ENCODE assay signal across 8 mouse cellular contexts in the genomic region with DNA sequence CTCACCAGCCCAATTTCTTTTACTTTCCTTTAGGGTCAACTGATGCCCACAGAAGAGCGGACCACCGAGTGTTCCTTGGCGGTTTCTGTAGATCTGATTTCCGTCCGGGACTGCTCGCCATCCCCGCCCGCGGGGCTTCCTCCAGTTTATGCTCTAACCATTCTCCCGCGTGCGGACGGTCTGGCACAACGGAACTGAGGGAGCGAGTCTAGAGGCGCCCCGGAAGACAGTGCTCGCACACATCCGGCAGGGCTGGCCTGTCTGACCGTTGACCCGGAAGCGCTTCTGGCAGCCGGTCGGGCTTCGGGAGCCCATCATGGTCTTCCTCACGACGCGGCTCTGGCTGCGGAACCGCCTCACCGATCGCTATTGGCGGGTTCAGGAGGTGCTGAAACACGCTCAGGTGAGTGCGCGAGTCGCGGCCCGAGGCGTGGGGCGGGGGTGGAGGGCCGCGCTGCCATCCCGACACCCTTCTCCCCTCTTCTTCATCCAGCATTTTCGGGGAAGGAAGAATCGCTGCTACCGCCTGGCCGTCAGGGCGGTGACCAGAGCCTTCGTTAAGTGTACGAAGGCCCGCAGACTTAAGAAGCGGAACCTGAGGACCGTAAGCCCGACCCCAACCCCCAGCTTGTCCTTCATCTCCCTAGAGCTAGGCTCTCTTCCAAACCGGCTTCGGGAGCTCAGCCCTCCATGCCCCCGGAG. TPM values are rescaled to one million over a fixed set of nuclear protein-coding genes. Genes with fewer than 3 reads are reported as not detected.
DNase-seq lines count a peak whose midpoint lies in the region; ATAC-seq lines count a peak whose summit lies in the region.

No protein-coding gene starts in this region.

- WGBS in heart, embryonic 14.5 days: under 1% methylated on average over 58 of the region's 58 CpGs
- under 1% methylated on average over 58 of the region's 58 CpGs for WGBS in liver, embryonic 13.5 days (ENCODE audit: insufficient replicate concordance)
- WGBS in stomach, embryonic 16.5 days: under 1% methylated on average over 58 of the region's 58 CpGs

- no peaks in the 10 kb centered on the region for H3K27me3 ChIP-seq in heart, embryonic 14.5 days (ENCODE audit: control insufficient read depth, insufficient read depth, low read length)
- H3K27me3 ChIP-seq in liver, embryonic 13.5 days: peaks cover 2% of the 10 kb centered on the region
- no peaks in the 10 kb centered on the region for H3K27me3 ChIP-seq in stomach, embryonic 16.5 days (ENCODE audit: control insufficient read depth, insufficient read depth, low read length)

- peak; percentile 94 for DNase-seq in CD4-positive helper T cell, adult 2 months (ENCODE audit: low read depth, low spot score)
- peak; percentile 84 for DNase-seq in brain, embryonic 18.5 days (ENCODE audit: low read depth, low spot score)
- DNase-seq in kidney, postnatal 14 days: peak; percentile 96
- peak; percentile 92 for DNase-seq in liver, embryonic 13.5 days
- DNase-seq in neural tube, embryonic 10.5 days (ENCODE audit: extremely low spot score, low spot score): peak; percentile 97

- peaks cover 34% of the 10 kb centered on the region for H3K36me3 ChIP-seq in heart, embryonic 14.5 days (ENCODE audit: control insufficient read depth, insufficient read depth, low read length)
- peaks cover 37% of the 10 kb centered on the region for H3K36me3 ChIP-seq in liver, embryonic 13.5 days
- peaks cover 8% of the 10 kb centered on the region; the same call in 1 of the 2 replicates for H3K36me3 ChIP-seq in stomach, embryonic 16.5 days (ENCODE audit: control insufficient read depth, insufficient read depth, low read length)

- peak overlapping the region; percentile 79 for H3K4me2 ChIP-seq in heart, embryonic 14.5 days (ENCODE audit: low read length)
- peak overlapping the region; percentile 90 for H3K4me2 ChIP-seq in liver, embryonic 13.5 days
- peak overlapping the region; percentile 59 for H3K4me2 ChIP-seq in stomach, embryonic 16.5 days (ENCODE audit: low read depth, low read length)

- peaks cover 6 to 14% of the 10 kb centered on the region in 2 experiments for H3K4me1 ChIP-seq in heart, embryonic 14.5 days (ENCODE audit: control insufficient read depth in 2 of 2, insufficient read depth in 2 of 2, low read length in 2 of 2)
- peaks cover 35% of the 10 kb centered on the region for H3K4me1 ChIP-seq in liver, embryonic 13.5 days (replicated peaks)
- peaks cover 4% of the 10 kb centered on the region for H3K4me1 ChIP-seq in stomach, embryonic 16.5 days (ENCODE audit: control insufficient read depth, insufficient read depth, low read length)

- peak overlapping the region; percentile 73 to 74 for H3K4me3 ChIP-seq in heart, embryonic 14.5 days (ENCODE audit: control insufficient read depth in 1 of 2, insufficient read depth in 1 of 2, low read depth in 1 of 2, low read length in 2 of 2)
- peak overlapping the region; percentile 72 for H3K4me3 ChIP-seq in liver, embryonic 13.5 days (replicated peaks)
- H3K4me3 ChIP-seq in stomach, embryonic 16.5 days (replicated peaks; ENCODE audit: low read length): peak overlapping the region; percentile 92

- no peaks in the 10 kb centered on the region for H3K9me3 ChIP-seq in heart, embryonic 14.5 days (ENCODE audit: control insufficient read depth, low read length)
- H3K9me3 ChIP-seq in liver, embryonic 13.5 days (replicated peaks): no peaks in the 10 kb centered on the region
- H3K9me3 ChIP-seq in stomach, embryonic 16.5 days (replicated peaks; ENCODE audit: control insufficient read depth, low read length): no peaks in the 10 kb centered on the region

- ATAC-seq in erythroid progenitor cell, adult 5-6 weeks (replicated peaks; ENCODE audit: low FRiP score, poor library complexity, severe bottlenecking): peak; percentile 96
- peak; percentile 96 for ATAC-seq in heart, embryonic 14.5 days (ENCODE audit: insufficient number of reproducible peaks, insufficient read depth, low FRiP score, low read depth)
- peak; percentile 98 for ATAC-seq in liver, embryonic 13.5 days (ENCODE audit: low read depth)
- ATAC-seq in stomach, embryonic 16.5 days (ENCODE audit: insufficient read depth, low FRiP score): peak; percentile 98

- H3K27ac ChIP-seq in heart, embryonic 14.5 days (replicated peaks in 1 of 2; ENCODE audit: control insufficient read depth in 1 of 2, insufficient read depth in 1 of 2, low read depth in 2 of 2, low read length in 2 of 2): peak overlapping the region; percentile 40 to 48
- peak overlapping the region; percentile 75 for H3K27ac ChIP-seq in liver, embryonic 13.5 days
- H3K27ac ChIP-seq in stomach, embryonic 16.5 days (ENCODE audit: low read length): peak overlapping the region; percentile 76; the same call in 1 of the 2 replicates

- H3K9ac ChIP-seq in heart, embryonic 14.5 days (ENCODE audit: low read length): peak overlapping the region; percentile 83
- peak overlapping the region; percentile 83 for H3K9ac ChIP-seq in liver, embryonic 13.5 days
- H3K9ac ChIP-seq in stomach, embryonic 16.5 days (ENCODE audit: low read length): peak overlapping the region; percentile 85

RNA-seq across cellular contexts. Expression of a gene that starts 0.8 kb away (rescaled TPM):
- total RNA-seq in erythroid progenitor cell, adult 5-6 weeks (2015; ENCODE audit: low replicate concordance): 127 and 129 TPM in 2 replicates
- 30.7 and 31.2 TPM in 2 replicates for total RNA-seq in erythroid progenitor cell, adult 5-6 weeks (2017; ENCODE audit: low replicate concordance)
- 146 and 160 TPM in 2 replicates for polyA plus RNA-seq in heart, embryonic 14.5 days (2014; fragmentation: Nextera tagmentation; extraction: Ambion mirVana)
- 225 and 227 TPM in 2 replicates for polyA plus RNA-seq in liver, embryonic 13.5 days (2015; fragmentation: Nextera tagmentation; extraction: Ambion mirVana)
- polyA plus RNA-seq in stomach, embryonic 16.5 days (2015; fragmentation: Nextera tagmentation; extraction: Ambion mirVana): 191 and 199 TPM in 2 replicates

RNA-seq across cellular contexts. Expression of a gene that starts 8.8 kb away (rescaled TPM):
- total RNA-seq in erythroid progenitor cell, adult 5-6 weeks (2015; ENCODE audit: low replicate concordance): 258 and 265 TPM in 2 replicates
- 262 and 283 TPM in 2 replicates for total RNA-seq in erythroid progenitor cell, adult 5-6 weeks (2017; ENCODE audit: low replicate concordance)
- 120 and 126 TPM in 2 replicates for polyA plus RNA-seq in heart, embryonic 14.5 days (2014; fragmentation: Nextera tagmentation; extraction: Ambion mirVana)
- 62.9 and 68.8 TPM in 2 replicates for polyA plus RNA-seq in liver, embryonic 13.5 days (2015; fragmentation: Nextera tagmentation; extraction: Ambion mirVana)
- 173 and 181 TPM in 2 replicates for polyA plus RNA-seq in stomach, embryonic 16.5 days (2015; fragmentation: Nextera tagmentation; extraction: Ambion mirVana)

RNA-seq across cellular contexts. Expression of a gene that starts 13.3 kb away (rescaled TPM):
- total RNA-seq in erythroid progenitor cell, adult 5-6 weeks (2015; ENCODE audit: low replicate concordance): not detected in 2 replicates
- 1.0 and 9.8 TPM in 2 replicates for total RNA-seq in erythroid progenitor cell, adult 5-6 weeks (2017; ENCODE audit: low replicate concordance)
- not detected in 2 replicates for polyA plus RNA-seq in heart, embryonic 14.5 days (2014; fragmentation: Nextera tagmentation; extraction: Ambion mirVana)
- not detected in 2 replicates for polyA plus RNA-seq in liver, embryonic 13.5 days (2015; fragmentation: Nextera tagmentation; extraction: Ambion mirVana)
- polyA plus RNA-seq in stomach, embryonic 16.5 days (2015; fragmentation: Nextera tagmentation; extraction: Ambion mirVana): 0.31 and 0.35 TPM in 2 replicates

RNA-seq across cellular contexts. Expression of a gene that starts 17.8 kb away (rescaled TPM):
- 0.42 and 1.1 TPM in 2 replicates for total RNA-seq in erythroid progenitor cell, adult 5-6 weeks (2015; ENCODE audit: low replicate concordance)
- total RNA-seq in erythroid progenitor cell, adult 5-6 weeks (2017; ENCODE audit: low replicate concordance): 0.83 and 1.3 TPM in 2 replicates
- polyA plus RNA-seq in heart, embryonic 14.5 days (2014; fragmentation: Nextera tagmentation; extraction: Ambion mirVana): 2.4 and 2.5 TPM in 2 replicates
- 0.08 and 0.14 TPM in 2 replicates for polyA plus RNA-seq in liver, embryonic 13.5 days (2015; fragmentation: Nextera tagmentation; extraction: Ambion mirVana)
- polyA plus RNA-seq in stomach, embryonic 16.5 days (2015; fragmentation: Nextera tagmentation; extraction: Ambion mirVana): 0.35 and 0.43 TPM in 2 replicates

RNA-seq across cellular contexts. Expression of a gene that starts 27.6 kb away (rescaled TPM):
- total RNA-seq in erythroid progenitor cell, adult 5-6 weeks (2015; ENCODE audit: low replicate concordance): 47.2 and 63.7 TPM in 2 replicates
- 69.4 and 71.4 TPM in 2 replicates for total RNA-seq in erythroid progenitor cell, adult 5-6 weeks (2017; ENCODE audit: low replicate concordance)
- polyA plus RNA-seq in heart, embryonic 14.5 days (2014; fragmentation: Nextera tagmentation; extraction: Ambion mirVana): 112 and 118 TPM in 2 replicates
- polyA plus RNA-seq in liver, embryonic 13.5 days (2015; fragmentation: Nextera tagmentation; extraction: Ambion mirVana): 147 and 148 TPM in 2 replicates
- 135 and 158 TPM in 2 replicates for polyA plus RNA-seq in stomach, embryonic 16.5 days (2015; fragmentation: Nextera tagmentation; extraction: Ambion mirVana)

Comparison
In these comparisons a context has a peak if more than half of its experiments do, and no peak if none do; other contexts are left out.
1. Peak in every context shown above with its lines: DNase-seq, ATAC-seq, H3K4me3 ChIP-seq and H3K27ac ChIP-seq.